Mouse (Mus musculus) NIH3T3 (cell line): Measurements from ENCODE around the gene Gm45021.

Experiments
- DNase-seq: peaks from one replicate; pipeline ENCODE4 v3.0.0-alpha.2; 2012; ENCODE audit warnings: low read depth

The Gm45021 gene

DNA sequence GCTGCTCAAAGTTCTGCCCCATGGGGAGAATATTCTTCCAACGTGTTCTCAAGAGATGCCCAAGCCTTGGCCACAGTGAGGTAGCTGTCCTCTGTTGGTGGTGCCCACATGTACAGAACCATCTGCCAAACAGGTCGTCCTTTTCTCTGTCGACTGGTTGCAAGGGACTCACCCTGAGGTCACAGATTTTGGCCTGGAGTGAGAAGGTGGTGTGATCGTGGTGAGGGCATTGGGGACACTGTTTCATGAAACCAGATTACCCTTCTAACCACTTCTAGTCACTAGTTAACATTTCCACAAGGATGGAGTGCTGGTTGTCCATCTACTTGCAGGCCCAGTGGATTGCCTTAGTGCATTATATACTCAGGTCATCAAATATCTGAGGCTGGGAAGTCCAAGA, 59.4 kb downstream of the Gm45021 start:
- no peak for DNase-seq

GRCm38 (mm10) chr6:48650041-48650440, 60.6 kb downstream of the Gm45021 start:
- no peak for DNase-seq

- DNase-seq = no peak
Measured at GRCm38 (mm10) chr6:48658721-48659120, 69.3 kb downstream of the Gm45021 start.
